Mouse (Mus musculus): ENCODE data around the gene Atp2c2.

- TF ChIP-seq POLR2A (IDR thresholded peaks at IDR 0.05; ENCODE audit: low read depth, low read length) (no peak), CTCF (IDR thresholded peaks at IDR 0.05; ENCODE audit: extremely low read depth, insufficient read length, insufficient replicate concordance, low read depth, low read length) (no peak)
Measured at GRCm38 (mm10) chr8:119806422-119807263, 106.8 kb downstream of the Atp2c2 start.
